Mouse (Mus musculus) brain, embryonic 14.5 days (tissue): ENCODE data around the gene Fam20c.

ENCODE experiments used
- CTCF ChIP-seq: fragments of 200-500 bp; IDR thresholded peaks from 2 replicates; pipeline ENCODE4 v1.5.1; 2012; ENCODE audit warnings: inconsistent platforms, mild to moderate bottlenecking, moderate library complexity, borderline replicate concordance; ENCODE audit not compliant: insufficient read depth, insufficient read length; ENCODE audit errors: extremely low read depth
- POLR2A ChIP-seq: fragments of 200-500 bp; IDR thresholded peaks from 2 replicates; pipeline ENCODE4 v1.6.1; 2012; ENCODE audit warnings: mild to moderate bottlenecking, inconsistent platforms, borderline replicate concordance; ENCODE audit not compliant: poor library complexity, insufficient read depth, insufficient read length, severe bottlenecking; ENCODE audit errors: extremely low read depth

DNA sequence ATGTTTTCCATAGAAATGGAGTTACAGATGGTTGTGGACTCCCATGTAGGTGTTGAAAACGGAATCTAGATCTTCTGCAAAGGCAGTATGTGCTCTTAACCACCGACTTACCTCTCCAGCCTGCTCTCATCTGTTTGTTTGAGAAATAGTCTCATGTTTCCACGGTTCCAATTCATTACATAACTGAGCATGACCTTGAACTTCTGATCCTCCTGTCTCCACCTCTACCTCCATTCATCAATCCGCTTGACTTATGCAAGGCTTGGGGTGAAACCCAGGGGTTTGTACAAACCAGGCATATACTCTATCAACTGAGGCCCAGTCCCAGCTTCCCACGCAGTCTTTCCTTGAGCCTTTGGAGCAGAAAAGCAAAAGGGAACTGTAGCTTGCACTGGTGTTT, 12.8 kb upstream of the Fam20c start:
- TF ChIP-seq POLR2A (no peak), CTCF (no peak)
